Mouse (Mus musculus): Measurements from ENCODE around the gene Hivep2. TPM values are rescaled to one million over a fixed set of nuclear protein-coding genes. Genes with fewer than 3 reads are reported as not detected.

The Hivep2 gene
- polyA plus RNA-seq, 1 experiment, result 26.4 TPM

DNA sequence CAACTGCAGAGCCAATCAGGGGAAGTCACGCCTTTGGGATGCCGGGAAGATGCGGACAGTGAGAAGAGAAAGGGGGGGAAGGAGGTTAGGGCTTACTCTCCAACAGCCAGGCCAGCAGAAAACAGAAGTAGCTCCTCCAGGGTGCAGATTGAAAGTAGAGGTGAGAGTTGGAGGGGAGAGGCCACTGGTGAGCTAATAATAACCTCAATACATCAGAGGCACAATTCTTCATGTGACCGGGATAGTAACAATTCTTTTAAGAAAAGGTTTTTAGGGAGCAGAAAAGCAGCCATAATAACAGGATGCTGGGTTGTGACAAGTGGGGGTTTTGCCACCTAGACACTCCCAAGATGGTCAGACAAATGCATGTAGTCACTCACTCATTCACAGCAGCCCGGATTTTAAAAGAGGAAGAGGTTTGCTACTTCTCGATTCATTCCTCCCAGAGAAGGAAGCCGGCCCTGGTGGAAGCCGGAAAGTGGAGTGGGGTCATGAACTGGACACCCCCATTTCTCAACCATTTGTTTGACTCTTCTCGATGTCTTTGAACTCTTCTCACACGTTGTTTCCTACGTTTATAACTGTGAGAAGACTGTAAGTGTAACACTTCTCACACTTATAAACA, 220.6 kb downstream of the Hivep2 start:
- Histone ChIP-seq H3K4me3 (ENCODE audit: control insufficient read depth, insufficient read depth, low read length) (no peak overlapping the region), H3K4me1 (replicated peaks; ENCODE audit: control insufficient read depth, insufficient read depth, low read length) (no peaks in the 10 kb centered on the region), H3K36me3 (ENCODE audit: control insufficient read depth, insufficient read depth, low read length) (no peaks in the 10 kb centered on the region), H3K27ac (ENCODE audit: control insufficient read depth, insufficient read depth, low read length) (no peak overlapping the region), H3K27me3 (ENCODE audit: control insufficient read depth, insufficient read depth, low read length) (no peaks in the 10 kb centered on the region)
- no peak for DNase-seq
- WGBS, result 28% methylated on average over 11 of the region's 11 CpGs
- TF ChIP-seq CTCF (IDR thresholded peaks at IDR 0.05; ENCODE audit: borderline replicate concordance, control insufficient read depth, extremely low read depth, insufficient read depth, low read length, poor library complexity) (no peak), POLR2A (IDR thresholded peaks at IDR 0.05; ENCODE audit: control insufficient read depth, extremely low read depth, insufficient read depth, low read length, poor library complexity) (no peak)

DNA sequence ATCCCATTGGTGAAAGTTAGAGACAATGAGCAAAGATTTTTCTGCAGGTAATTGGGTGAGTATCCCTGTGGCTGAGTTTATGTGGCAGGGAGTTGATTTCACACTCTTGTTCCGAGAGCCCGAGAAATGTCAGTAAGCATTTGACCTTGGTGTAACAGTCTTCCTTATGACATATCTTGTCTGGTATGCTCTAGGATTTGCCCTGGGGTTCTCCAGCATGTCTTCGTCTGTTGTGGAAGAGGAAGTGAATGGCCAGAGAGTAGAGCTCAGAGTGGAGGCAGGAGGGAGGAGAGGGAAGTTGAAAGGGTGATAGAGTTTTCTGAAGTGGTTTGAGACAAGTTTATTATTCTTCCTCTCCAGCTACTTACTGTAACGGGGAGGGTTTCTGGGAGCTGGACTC, 223.2 kb downstream of the Hivep2 start:
- WGBS, result 28% methylated on average over 4 of the region's 4 CpGs
- DNase-seq, result no peak
- H3K27ac ChIP-seq (ENCODE audit: control insufficient read depth, insufficient read depth, low read length), result no peak overlapping the region
- H3K36me3 ChIP-seq (ENCODE audit: control insufficient read depth, insufficient read depth, low read length), result no peaks in the 10 kb centered on the region
- H3K27me3 ChIP-seq (ENCODE audit: control insufficient read depth, insufficient read depth, low read length), result no peaks in the 10 kb centered on the region
- no peaks in the 10 kb centered on the region for H3K4me1 ChIP-seq (replicated peaks; ENCODE audit: control insufficient read depth, insufficient read depth, low read length)
- TF ChIP-seq CTCF (IDR thresholded peaks at IDR 0.05; ENCODE audit: borderline replicate concordance, control insufficient read depth, extremely low read depth, insufficient read depth, low read length, poor library complexity) (no peak), POLR2A (IDR thresholded peaks at IDR 0.05; ENCODE audit: control insufficient read depth, extremely low read depth, insufficient read depth, low read length, poor library complexity) (no peak)
- no peak overlapping the region for H3K4me3 ChIP-seq (ENCODE audit: control insufficient read depth, insufficient read depth, low read length)

DNA sequence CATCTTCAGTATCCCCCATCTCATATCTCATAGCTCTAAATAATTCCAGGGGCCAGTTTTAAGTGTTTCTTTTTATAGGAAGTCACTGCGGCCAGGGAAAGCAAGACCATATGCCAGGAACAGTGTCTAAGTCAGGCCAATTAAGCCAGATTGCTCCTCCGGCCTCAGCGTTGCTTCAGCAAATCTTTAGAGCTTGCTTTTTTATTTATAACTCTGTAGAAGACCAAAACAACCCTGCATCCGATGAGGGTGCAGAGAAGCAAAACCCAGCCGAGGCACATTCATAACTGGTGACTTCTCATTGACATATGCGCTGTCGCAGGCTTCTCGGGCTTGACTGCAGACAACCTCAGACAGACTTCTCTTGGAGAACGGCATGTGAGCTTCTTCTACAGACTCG, 225.3 kb downstream of the Hivep2 start:
- Histone ChIP-seq H3K27me3 (ENCODE audit: control insufficient read depth, insufficient read depth, low read length) (no peaks in the 10 kb centered on the region), H3K36me3 (ENCODE audit: control insufficient read depth, insufficient read depth, low read length) (no peaks in the 10 kb centered on the region), H3K4me3 (ENCODE audit: control insufficient read depth, insufficient read depth, low read length) (no peak overlapping the region), H3K27ac (ENCODE audit: control insufficient read depth, insufficient read depth, low read length) (no peak overlapping the region), H3K4me1 (replicated peaks; ENCODE audit: control insufficient read depth, insufficient read depth, low read length) (no peaks in the 10 kb centered on the region)
- TF ChIP-seq POLR2A (IDR thresholded peaks at IDR 0.05; ENCODE audit: control insufficient read depth, extremely low read depth, insufficient read depth, low read length, poor library complexity) (no peak), CTCF (IDR thresholded peaks at IDR 0.05; ENCODE audit: borderline replicate concordance, control insufficient read depth, extremely low read depth, insufficient read depth, low read length, poor library complexity) (no peak)
- no peak for DNase-seq
- 95% methylated on average over 10 of the region's 10 CpGs for WGBS

DNA sequence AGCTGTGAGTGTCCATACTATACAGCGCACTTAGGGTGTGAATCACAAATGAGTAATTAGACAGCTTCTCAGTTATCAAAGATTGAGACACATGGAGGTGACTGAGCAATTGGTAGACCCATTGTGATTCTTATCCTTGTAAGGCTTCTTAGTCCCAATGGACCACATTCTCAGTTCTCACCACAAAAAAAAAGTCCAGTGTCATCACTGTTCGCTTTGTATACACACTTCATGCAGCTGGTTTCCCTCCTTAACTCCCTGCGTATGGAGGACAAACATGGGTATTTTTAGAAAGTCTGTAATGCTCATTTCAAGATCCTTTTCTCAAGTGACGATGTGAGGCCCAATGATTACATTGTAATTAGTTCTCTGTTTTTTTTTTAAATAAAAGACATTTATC, 226.3 kb downstream of the Hivep2 start:
- H3K36me3 ChIP-seq (ENCODE audit: control insufficient read depth, insufficient read depth, low read length), result no peaks in the 10 kb centered on the region
- H3K4me3 ChIP-seq (ENCODE audit: control insufficient read depth, insufficient read depth, low read length), result no peak overlapping the region
- H3K4me1 ChIP-seq (replicated peaks; ENCODE audit: control insufficient read depth, insufficient read depth, low read length), result no peaks in the 10 kb centered on the region
- no peak overlapping the region for H3K27ac ChIP-seq (ENCODE audit: control insufficient read depth, insufficient read depth, low read length)
- WGBS, result 95% methylated on average over 4 of the region's 4 CpGs
- TF ChIP-seq CTCF (IDR thresholded peaks at IDR 0.05; ENCODE audit: borderline replicate concordance, control insufficient read depth, extremely low read depth, insufficient read depth, low read length, poor library complexity) (no peak), POLR2A (IDR thresholded peaks at IDR 0.05; ENCODE audit: control insufficient read depth, extremely low read depth, insufficient read depth, low read length, poor library complexity) (no peak)
- DNase-seq, result no peak
- H3K27me3 ChIP-seq (ENCODE audit: control insufficient read depth, insufficient read depth, low read length), result no peaks in the 10 kb centered on the region

DNA sequence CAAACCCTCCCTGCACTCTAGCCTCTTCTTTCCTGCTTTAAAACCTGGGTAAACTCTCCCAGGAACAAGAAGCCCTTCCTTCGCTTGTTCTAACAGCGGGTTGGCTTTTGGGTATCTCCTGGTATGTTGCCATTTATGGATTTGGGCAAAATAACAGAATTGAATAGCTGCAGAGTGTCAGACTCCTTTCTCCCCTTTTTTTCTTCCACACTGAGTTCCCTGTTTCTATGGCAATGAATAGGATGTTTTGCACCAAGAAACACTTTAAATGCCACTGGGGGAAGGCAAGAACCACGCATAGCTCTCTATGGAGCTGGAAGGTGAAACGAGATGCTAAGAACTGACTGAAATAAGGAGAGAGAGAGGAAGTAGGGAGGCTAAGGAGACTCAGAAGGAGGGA, 227.8 kb downstream of the Hivep2 start:
- WGBS, result 89% methylated on average over 4 of the region's 4 CpGs
- H3K27me3 ChIP-seq (ENCODE audit: control insufficient read depth, insufficient read depth, low read length), result no peaks in the 10 kb centered on the region
- TF ChIP-seq CTCF (IDR thresholded peaks at IDR 0.05; ENCODE audit: borderline replicate concordance, control insufficient read depth, extremely low read depth, insufficient read depth, low read length, poor library complexity) (no peak), POLR2A (IDR thresholded peaks at IDR 0.05; ENCODE audit: control insufficient read depth, extremely low read depth, insufficient read depth, low read length, poor library complexity) (no peak)
- H3K36me3 ChIP-seq (ENCODE audit: control insufficient read depth, insufficient read depth, low read length), result no peaks in the 10 kb centered on the region
- no peak overlapping the region for H3K4me3 ChIP-seq (ENCODE audit: control insufficient read depth, insufficient read depth, low read length)
- no peak for DNase-seq
- no peak overlapping the region for H3K27ac ChIP-seq (ENCODE audit: control insufficient read depth, insufficient read depth, low read length)
- H3K4me1 ChIP-seq (replicated peaks; ENCODE audit: control insufficient read depth, insufficient read depth, low read length), result no peaks in the 10 kb centered on the region

DNA sequence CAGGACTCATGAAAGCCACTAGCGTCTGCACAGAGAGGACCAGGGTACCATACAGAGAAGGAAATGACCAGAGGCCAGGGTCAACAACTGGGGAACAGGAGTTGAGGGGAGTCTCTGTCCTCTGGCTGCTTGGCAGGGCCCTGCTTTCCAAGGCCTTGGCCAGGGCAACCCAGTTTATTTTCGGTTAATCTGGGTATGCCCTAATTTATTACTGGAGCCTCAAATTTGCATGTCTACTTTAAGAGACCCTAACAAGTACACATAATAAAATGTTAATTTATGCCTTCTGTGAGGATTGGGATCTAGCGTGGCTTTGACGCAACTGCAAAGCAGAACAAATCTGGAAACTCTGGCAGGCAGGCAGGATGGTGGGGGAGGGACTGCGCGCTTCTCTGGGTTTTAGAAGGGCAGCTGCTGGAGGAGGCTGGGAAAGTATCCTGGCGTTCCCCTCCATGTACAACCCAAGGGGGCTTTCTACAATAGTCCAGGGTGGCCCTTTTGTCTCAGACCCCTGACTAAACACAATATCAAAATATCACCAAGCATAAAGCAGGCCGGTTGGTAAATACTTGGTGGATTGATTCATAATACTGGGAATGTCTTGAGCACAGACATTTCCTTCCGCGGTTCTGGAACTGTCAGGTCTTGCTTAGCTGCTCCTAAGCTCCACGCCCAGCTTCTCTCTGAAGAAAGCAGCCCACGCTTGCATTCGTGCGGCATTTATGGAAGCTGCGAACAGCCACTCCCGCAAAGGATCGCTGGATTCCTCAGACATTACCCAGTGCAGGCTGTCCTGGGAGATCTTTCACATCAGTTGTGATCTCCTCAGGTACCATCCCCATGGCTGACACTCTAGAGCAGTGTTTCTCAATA, 230.1 kb downstream of the Hivep2 start:
- 96% methylated on average over 17 of the region's 17 CpGs for WGBS
- TF ChIP-seq CTCF (IDR thresholded peaks at IDR 0.05; ENCODE audit: borderline replicate concordance, control insufficient read depth, extremely low read depth, insufficient read depth, low read length, poor library complexity), result no peak
- no peak for TF ChIP-seq POLR2A (IDR thresholded peaks at IDR 0.05; ENCODE audit: control insufficient read depth, extremely low read depth, insufficient read depth, low read length, poor library complexity)
- no peak for DNase-seq
- Histone ChIP-seq H3K4me1 (replicated peaks; ENCODE audit: control insufficient read depth, insufficient read depth, low read length) (no peaks in the 10 kb centered on the region), H3K4me3 (ENCODE audit: control insufficient read depth, insufficient read depth, low read length) (no peak overlapping the region), H3K27ac (ENCODE audit: control insufficient read depth, insufficient read depth, low read length) (no peak overlapping the region), H3K36me3 (ENCODE audit: control insufficient read depth, insufficient read depth, low read length) (no peaks in the 10 kb centered on the region), H3K27me3 (ENCODE audit: control insufficient read depth, insufficient read depth, low read length) (no peaks in the 10 kb centered on the region)
